Mouse (Mus musculus) gastrocnemius, adult 2 months (tissue): Measurements from ENCODE around the gene Ufsp1. TPM values are rescaled to one million over a fixed set of nuclear protein-coding genes. Genes with fewer than 3 reads are reported as not detected.

Experiments
- DNase-seq: peaks from one replicate; pipeline ENCODE4 v3.0.0; 2022
- H3K27ac ChIP-seq: fragments of 200-600 bp; 2 replicates; pipeline ENCODE4 v1.8.1; 2022; ENCODE audit warnings: mild to moderate bottlenecking
- H3K4me3 ChIP-seq: fragments of 200-600 bp; 2 replicates; pipeline ENCODE4 v1.8.1; 2022; ENCODE audit warnings: mild to moderate bottlenecking, moderate library complexity
- CTCF ChIP-seq: fragments of 200-600 bp; IDR thresholded peaks from 2 replicates; pipeline ENCODE4 v1.8.1; 2022; ENCODE audit warnings: antibody characterized with exemption, mild to moderate bottlenecking, moderate library complexity
- intact Hi-C: fragments of 180-260 bp; cut with DNase I; formaldehyde crosslinking; loops from one replicate; pipeline ENCODE4 v1.15.1; 2025
- total RNA-seq, 2 experiments: library from RNA; stranded (reverse); gene quantifications; 2 replicates each; pipeline ENCODE4 v1.2.3; 2021

The Ufsp1 gene
- total RNA-seq, 2 experiments from 2014 or later, result 14.2 to 15.1 TPM

DNA sequence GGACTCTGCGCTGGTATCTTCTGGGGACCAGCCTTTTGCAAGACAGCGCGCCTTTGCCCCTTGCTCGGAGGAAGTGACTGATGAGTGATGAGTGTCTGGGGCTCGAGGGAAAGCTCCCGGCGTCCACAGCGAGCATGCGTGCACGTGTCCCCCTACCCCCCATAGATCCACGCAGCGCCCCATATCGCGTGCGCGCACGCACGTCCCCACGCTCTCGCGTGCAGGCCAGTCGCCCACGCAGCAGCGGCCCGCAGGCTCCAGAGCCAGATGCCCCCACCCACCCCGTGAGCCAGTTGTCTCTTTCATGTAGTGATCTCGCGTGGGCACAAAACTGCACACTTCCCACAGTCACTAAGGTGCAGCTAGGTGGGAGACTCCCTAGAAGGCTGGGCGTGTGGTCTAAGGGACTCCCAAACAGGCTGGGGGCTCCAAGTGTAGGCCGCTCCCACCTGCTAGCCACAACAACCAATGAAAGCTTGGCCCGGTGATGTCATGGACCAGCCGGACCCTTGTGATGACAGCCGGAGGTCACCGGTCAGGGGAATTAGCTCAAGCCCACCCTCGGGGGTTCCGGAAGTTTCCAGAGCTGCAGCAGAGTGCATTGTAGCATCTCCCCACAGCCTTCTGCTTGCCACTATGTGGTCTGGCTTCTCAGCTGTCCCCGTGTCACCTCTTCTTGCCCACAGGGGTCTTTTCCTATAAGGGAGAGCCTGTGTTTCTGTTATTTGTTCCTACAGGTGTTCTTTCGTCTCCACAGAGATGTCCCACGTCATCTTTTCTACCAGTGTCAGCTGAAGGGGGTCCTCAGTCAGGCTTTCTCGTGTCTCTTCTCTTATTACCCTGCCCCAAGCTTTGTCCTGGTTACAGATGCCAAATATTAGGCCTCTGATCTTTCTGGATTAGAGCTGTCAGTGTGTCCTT, 7.1 kb upstream of the Ufsp1 start, which contains the start of gene Ache:
Ache (plus strand) TSS at position 488 of the 921 bp plus-strand sequence.
- no peak for TF ChIP-seq CTCF
- Histone ChIP-seq H3K27ac (peak within 1 kb of the TSS; percentile 68), H3K4me3 (peak within 1 kb of the TSS; percentile 73)
- intact Hi-C loops, result loop anchor here (2.0 kb wide), 1 partner anchor 164 kb away; no protein-coding TSS in a partner anchor
- peak; percentile 49 for DNase-seq

DNA sequence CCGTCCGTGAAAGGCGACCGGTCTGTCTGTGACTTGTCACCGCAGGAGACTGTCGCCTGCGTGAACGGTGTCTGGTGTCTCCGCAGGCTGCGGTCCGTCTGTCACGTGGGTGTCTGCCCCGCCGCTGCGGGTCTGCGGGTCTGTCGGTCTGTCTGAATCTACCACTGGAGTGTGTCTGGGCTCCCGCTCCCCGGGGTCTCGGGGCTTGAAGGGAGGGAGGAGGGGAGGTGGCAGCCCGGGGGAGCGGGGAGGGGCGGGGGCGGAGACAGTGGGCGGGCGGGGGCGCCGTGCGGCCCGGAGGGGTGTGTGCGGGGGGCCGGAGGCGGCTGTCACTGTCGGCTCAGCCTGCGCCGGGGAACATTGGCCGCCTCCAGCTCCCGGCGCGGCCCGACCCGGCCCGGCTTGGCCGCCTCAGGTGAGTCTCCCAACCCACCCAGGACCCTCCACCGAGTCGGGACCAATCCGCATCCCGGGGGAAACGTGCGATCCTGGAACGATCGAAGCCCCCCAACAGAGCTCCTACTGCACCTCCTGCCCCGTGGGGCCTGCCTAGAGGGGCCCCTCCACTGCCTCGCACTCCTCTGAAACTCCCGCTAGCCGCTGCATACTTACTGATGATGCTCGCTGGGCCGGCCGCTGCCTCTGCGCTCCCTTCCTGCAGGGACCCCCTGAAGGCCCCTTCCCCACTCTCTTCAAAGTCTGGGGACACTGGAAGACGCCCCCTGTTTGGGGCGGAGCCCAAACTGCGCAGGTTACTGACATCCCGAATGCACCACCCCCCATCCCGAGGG, 6.3 kb upstream of the Ufsp1 start:
- no peak for TF ChIP-seq CTCF
- intact Hi-C loops, result loop anchor here (2.0 kb wide), 1 partner anchor 165 kb away; no protein-coding TSS in a partner anchor
- peak overlapping the region; percentile 68 for H3K27ac ChIP-seq
- peak; percentile 61 for DNase-seq
- H3K4me3 ChIP-seq, result peak overlapping the region; percentile 73

DNA sequence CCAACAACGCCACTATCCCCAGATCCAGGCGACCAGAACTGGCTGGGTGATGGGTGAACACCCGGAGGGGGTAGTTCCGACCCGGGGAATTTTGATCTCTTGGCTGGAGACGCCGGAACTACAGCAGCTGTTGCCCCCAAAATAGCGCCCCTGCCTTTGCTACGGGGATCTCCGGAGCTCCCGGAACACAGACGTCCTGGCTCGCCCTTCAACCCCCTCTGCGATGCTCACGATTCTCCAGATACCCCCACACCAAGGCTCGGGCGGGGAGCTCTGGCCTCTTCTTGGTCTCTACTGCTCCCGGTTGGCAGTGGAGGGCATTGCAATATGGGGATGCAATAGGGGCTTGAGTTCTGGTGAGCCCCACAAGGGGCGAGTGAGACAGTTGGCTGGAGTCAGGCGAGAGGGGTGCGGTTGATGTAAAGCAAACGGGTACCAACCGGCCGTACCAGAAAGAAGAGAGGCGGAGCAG, 5.4 kb upstream of the Ufsp1 start:
- intact Hi-C loops, result no loop called here
- peak; percentile 83 for DNase-seq
- TF ChIP-seq CTCF, result peak; percentile 37
- peak overlapping the region; percentile 73 for H3K4me3 ChIP-seq
- H3K27ac ChIP-seq, result peak overlapping the region; percentile 77

DNA sequence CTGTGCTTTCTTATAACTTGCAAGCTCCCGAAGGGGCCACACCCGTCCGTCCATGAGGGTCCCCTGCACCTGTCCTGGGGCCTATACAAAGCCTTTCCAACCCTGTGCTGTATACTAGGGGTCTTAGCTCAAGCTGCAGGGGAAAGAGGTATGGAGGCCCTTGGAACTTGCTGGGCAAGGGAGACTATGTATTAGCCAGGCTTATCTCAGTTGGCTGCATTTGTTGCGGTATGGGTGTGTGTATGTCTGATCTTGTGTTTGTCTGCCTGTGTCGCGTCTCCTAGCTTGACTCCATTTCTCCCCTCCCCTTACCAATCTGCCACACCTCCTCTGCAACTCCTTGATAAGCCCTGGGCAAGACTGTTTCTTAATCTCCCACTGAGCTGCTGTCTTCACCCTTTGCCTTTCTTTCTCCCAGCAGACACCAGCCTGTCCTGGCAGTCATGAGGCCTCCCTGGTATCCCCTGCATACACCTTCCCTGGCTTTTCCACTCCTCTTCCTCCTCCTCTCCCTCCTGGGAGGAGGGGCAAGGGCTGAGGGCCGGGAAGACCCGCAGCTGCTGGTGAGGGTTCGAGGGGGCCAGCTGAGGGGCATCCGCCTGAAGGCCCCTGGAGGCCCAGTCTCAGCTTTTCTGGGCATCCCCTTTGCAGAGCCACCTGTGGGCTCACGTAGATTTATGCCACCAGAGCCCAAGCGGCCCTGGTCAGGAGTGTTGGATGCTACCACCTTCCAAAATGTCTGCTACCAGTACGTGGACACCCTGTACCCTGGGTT, 4.7 kb upstream of the Ufsp1 start:
- H3K4me3 ChIP-seq, result peak overlapping the region; percentile 73
- intact Hi-C loops, result loop anchor here (5.0 kb wide), 1 partner anchor 93 kb away; no protein-coding TSS in a partner anchor
- TF ChIP-seq CTCF, result no peak
- no peak for DNase-seq
- H3K27ac ChIP-seq, result peak overlapping the region; percentile 77

DNA sequence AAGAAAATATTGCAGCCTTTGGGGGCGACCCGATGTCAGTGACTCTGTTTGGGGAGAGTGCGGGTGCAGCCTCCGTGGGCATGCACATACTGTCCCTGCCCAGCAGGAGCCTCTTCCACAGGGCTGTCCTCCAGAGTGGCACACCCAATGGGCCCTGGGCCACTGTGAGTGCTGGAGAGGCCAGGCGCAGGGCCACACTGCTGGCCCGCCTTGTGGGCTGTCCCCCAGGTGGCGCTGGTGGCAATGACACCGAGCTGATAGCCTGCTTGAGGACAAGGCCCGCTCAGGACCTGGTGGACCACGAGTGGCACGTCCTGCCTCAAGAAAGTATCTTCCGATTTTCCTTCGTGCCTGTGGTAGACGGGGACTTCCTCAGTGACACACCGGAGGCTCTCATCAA, 3.8 kb upstream of the Ufsp1 start:
- Histone ChIP-seq H3K27ac (peak overlapping the region; percentile 16; the same call in 1 of the 2 replicates), H3K4me3 (peak overlapping the region; percentile 19; the same call in 1 of the 2 replicates)
- intact Hi-C loops, result loop anchor here (5.0 kb wide), 1 partner anchor 92 kb away; no protein-coding TSS in a partner anchor
- peak; percentile 75 for TF ChIP-seq CTCF
- DNase-seq, result peak; percentile 90

DNA sequence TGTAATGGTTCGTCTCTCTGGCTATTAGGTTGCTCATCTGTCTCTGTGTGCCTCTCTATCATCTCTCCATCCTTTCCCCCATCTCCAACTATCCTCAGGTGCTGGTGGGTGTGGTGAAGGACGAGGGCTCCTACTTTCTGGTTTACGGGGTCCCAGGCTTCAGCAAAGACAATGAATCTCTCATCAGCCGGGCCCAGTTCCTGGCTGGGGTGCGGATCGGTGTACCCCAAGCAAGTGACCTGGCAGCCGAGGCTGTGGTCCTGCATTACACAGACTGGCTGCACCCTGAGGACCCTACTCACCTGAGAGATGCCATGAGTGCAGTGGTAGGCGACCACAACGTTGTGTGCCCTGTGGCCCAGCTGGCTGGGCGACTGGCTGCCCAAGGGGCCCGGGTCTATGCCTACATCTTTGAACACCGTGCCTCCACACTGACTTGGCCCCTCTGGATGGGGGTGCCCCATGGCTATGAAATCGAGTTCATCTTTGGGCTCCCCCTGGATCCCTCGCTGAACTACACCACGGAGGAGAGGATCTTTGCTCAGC, 3.0 kb upstream of the Ufsp1 start:
- intact Hi-C loops, result loop anchor here (5.0 kb wide), 1 partner anchor 91 kb away; no protein-coding TSS in a partner anchor
- no peak for DNase-seq
- Histone ChIP-seq H3K27ac (no peak overlapping the region), H3K4me3 (0 out of 2 replicates have a peak overlapping the region, but pooled peaks have one; percentile 4)
- no peak for TF ChIP-seq CTCF

DNA sequence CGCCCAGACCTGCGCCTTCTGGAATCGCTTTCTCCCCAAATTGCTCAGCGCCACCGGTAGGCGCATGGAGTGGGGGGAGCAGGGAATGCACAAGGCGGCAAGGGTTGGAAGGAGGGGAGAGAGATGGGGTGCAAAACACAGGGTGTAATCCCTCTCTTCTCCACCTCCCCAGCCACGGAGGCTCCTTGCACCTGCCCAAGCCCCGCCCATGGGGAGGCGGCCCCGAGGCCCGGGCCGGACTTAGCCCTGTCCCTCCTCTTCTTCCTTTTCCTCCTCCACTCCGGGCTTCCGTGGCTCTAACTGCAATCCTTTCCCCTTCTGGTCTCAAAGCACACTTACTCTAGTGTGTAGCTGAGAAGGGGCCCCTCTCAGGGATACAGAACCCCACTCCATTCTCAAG, 1.1 kb upstream of the Ufsp1 start:
- peak overlapping the region; percentile 92 for H3K27ac ChIP-seq
- peak; percentile 88 for DNase-seq
- 0 out of 2 replicates have a peak, but pooled peaks have one; percentile 8 for TF ChIP-seq CTCF
- intact Hi-C loops, result loop anchor here (2.0 to 5.0 kb wide), 2 partner anchors 14 to 89 kb away; partner anchors contain the start of gene Srrt
- H3K4me3 ChIP-seq, result peak overlapping the region; percentile 92

DNA sequence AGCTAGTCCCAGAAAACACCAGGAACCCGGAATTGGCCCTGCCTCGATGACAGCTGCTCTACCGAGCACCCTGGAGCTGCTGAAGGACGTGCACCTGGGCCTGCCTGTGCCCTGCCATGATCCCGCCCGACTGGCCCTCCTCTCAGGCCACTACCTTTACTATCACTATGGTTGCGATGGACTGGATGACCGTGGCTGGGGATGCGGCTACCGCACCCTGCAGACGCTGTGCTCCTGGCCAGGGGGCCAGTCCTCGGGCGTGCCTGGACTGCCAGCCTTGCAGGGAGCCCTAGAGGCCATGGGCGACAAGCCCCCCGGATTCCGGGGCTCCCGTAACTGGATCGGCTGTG, 290 bp downstream of the Ufsp1 start:
- intact Hi-C loops, result loop anchor here (5.0 kb wide), 1 partner anchor 88 kb away; no protein-coding TSS in a partner anchor
- Histone ChIP-seq H3K4me3 (peak overlapping the region; percentile 92), H3K27ac (peak overlapping the region; percentile 92)
- no peak for DNase-seq
- no peak for TF ChIP-seq CTCF

DNA sequence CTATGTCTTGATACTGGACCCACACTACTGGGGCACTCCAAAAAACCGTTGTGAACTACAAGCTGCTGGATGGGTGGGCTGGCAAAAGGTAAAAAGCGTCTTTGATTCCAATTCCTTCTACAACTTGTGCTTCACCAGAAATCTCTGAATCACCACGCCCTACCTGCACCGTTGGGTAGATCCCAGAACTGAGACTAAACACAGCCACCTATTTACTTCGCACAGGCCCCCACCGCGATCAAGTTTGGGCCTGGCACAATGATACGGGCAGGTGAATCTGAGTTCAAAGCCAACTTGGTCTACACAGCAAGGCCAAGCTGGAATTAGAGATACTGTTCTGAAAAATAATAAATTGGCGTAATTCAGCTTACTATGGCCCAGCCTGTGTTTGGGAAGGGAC, 867 bp downstream of the Ufsp1 start:
- intact Hi-C loops, result no loop called here
- Histone ChIP-seq H3K4me3 (peak overlapping the region; percentile 92), H3K27ac (peak overlapping the region; percentile 92; the same call in 1 of the 2 replicates)
- no peak for TF ChIP-seq CTCF
- DNase-seq, result no peak

DNA sequence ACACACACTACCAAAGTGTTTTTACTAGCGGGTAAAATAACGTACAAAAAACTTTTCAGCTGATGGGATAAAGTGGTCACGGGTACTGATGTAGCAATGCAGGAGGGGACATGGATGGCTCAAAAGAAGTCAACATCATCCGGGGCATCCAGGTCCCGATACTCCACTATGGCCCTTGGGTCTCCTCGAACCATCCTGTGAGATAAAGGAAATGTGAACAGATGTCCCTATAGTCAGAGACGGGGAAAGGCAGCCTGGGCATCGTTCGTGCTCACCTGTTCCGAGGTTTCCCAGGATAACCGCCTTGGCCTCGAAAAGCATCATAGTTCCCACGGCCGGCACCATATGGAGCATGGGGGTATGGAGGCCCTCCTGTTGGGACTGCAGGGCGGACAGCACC, 1.3 kb downstream of the Ufsp1 start:
- Histone ChIP-seq H3K27ac (no peak overlapping the region), H3K4me3 (no peak overlapping the region)
- no peak for TF ChIP-seq CTCF
- intact Hi-C loops, result no loop called here
- no peak for DNase-seq

DNA sequence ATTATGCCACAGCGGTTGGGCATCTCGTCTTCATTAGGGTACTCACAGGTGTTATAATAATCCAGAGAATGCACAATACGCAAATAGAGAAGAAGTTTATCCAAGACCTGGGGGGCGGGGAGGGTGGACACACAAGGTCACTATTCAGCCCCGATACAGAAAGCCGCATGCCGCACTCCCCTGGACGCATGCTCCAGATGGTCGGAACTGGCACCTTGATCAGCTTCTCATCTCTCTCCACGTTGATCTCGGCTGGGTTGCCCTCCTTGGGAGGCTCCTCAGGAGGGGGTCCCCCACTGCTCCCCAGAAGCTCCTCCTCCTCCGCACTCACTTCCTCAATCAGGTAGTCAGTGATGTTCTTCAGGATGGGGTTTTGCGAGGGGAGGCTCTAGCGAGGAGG, 2.7 kb downstream of the Ufsp1 start:
- TF ChIP-seq CTCF, result no peak
- DNase-seq, result no peak
- H3K4me3 ChIP-seq, result no peak overlapping the region
- intact Hi-C loops, result no loop called here
- H3K27ac ChIP-seq, result no peak overlapping the region
